8 mouse cellular contexts compared by ENCODE assay signal in genomic region chr4:32239749-32240131, GRCm38 (mm10). TPM values are rescaled to one million over a fixed set of nuclear protein-coding genes. Genes with fewer than 3 reads are reported as not detected.
A peak's percentile ranks its signal among the peaks of the same experiment; 100 is the strongest.
DNase-seq lines count a peak whose midpoint lies in the region; ATAC-seq and TF ChIP-seq lines count a peak whose summit lies in the region.

No protein-coding gene starts in this region.

- H3K4me2 ChIP-seq in embryonic facial prominence, embryonic 15.5 days (replicated peaks), result peak overlapping the region; percentile 94
- peak overlapping the region; percentile 98 for H3K4me2 ChIP-seq in heart, postnatal 0 days (ENCODE audit: low read depth, low read length)

- H3K4me3 ChIP-seq in embryonic facial prominence, embryonic 15.5 days (replicated peaks), result peak overlapping the region; percentile 89
- peak overlapping the region; percentile 96 for H3K4me3 ChIP-seq in heart, postnatal 0 days (ENCODE audit: low read depth, low read length)

- peak; percentile 62 for ATAC-seq in embryonic facial prominence, embryonic 15.5 days (ENCODE audit: insufficient number of reproducible peaks, low FRiP score, low TSS enrichment, low read depth)
- ATAC-seq in heart, postnatal 0 days (ENCODE audit: insufficient read depth, low read depth), result peak; percentile 60

- H3K27me3 ChIP-seq in embryonic facial prominence, embryonic 15.5 days, result no peaks in the 10 kb centered on the region
- no peaks in the 10 kb centered on the region for H3K27me3 ChIP-seq in heart, postnatal 0 days (ENCODE audit: control insufficient read depth, insufficient read depth, low read length)

- DNase-seq in B cell, adult 2 months, result peak; percentile 87 to 88
- DNase-seq in R1 (ENCODE audit: low read depth, low spot score), result peak; percentile 47
- DNase-seq in heart, postnatal 0 days (ENCODE audit: low spot score), result peak; percentile 72
- DNase-seq in kidney, postnatal 36 days, result peak; percentile 77 to 85
- DNase-seq in lung, postnatal 14 days, result peak; percentile 74
- DNase-seq in ovary, postnatal 14 days (ENCODE audit: low spot score), result peak; percentile 45
- DNase-seq in thymus, postnatal 36 days, result peak; percentile 73 to 79

- peak overlapping the region; percentile 92 for H3K27ac ChIP-seq in embryonic facial prominence, embryonic 15.5 days (replicated peaks)
- peak overlapping the region; percentile 96 for H3K27ac ChIP-seq in heart, postnatal 0 days (ENCODE audit: low read depth)

- H3K4me1 ChIP-seq in embryonic facial prominence, embryonic 15.5 days, result peaks cover 24% of the 10 kb centered on the region
- 0 out of 2 replicates have a peak, but pooled peaks cover 6% of the 10 kb centered on the region for H3K4me1 ChIP-seq in heart, postnatal 0 days (ENCODE audit: control insufficient read depth, insufficient read depth)

- 1% methylated on average over 26 of the region's 26 CpGs for WGBS in embryonic facial prominence, embryonic 15.5 days
- WGBS in heart, postnatal 0 days, result under 1% methylated on average over 26 of the region's 26 CpGs

- H3K9ac ChIP-seq in embryonic facial prominence, embryonic 15.5 days, result peak overlapping the region; percentile 77
- peak overlapping the region; percentile 93 for H3K9ac ChIP-seq in heart, postnatal 0 days (replicated peaks; ENCODE audit: low read depth, low read length)

- peak; percentile 53 for TF ChIP-seq CTCF in heart, postnatal 0 days (IDR thresholded peaks at IDR 0.05; ENCODE audit: low read depth)

- no peak for TF ChIP-seq EP300 in heart, postnatal 0 days (IDR thresholded peaks at IDR 0.05; ENCODE audit: low read depth)

- H3K9me3 ChIP-seq in embryonic facial prominence, embryonic 15.5 days (replicated peaks), result no peaks in the 10 kb centered on the region
- no peaks in the 10 kb centered on the region for H3K9me3 ChIP-seq in heart, postnatal 0 days (replicated peaks; ENCODE audit: control insufficient read depth, low read length)

- H3K36me3 ChIP-seq in embryonic facial prominence, embryonic 15.5 days, result no peaks in the 10 kb centered on the region
- no peaks in the 10 kb centered on the region for H3K36me3 ChIP-seq in heart, postnatal 0 days (replicated peaks; ENCODE audit: control insufficient read depth, insufficient read depth, low read length)

RNA-seq across cellular contexts. Expression of gene Bach2, which starts 1.1 kb away (rescaled TPM):
- polyA plus RNA-seq in embryonic facial prominence, embryonic 15.5 days (2015; fragmentation: Nextera tagmentation; extraction: Ambion mirVana), result 7.2 and 7.9 TPM in 2 replicates
- total RNA-seq in heart, postnatal 0 days (2014; rRNA removed; ENCODE audit: low replicate concordance), result 2.1 and 3.1 TPM in 2 replicates
- 2.1 and 2.4 TPM in 2 replicates for polyA plus RNA-seq in heart, postnatal 0 days (2015; fragmentation: Nextera tagmentation; extraction: Ambion mirVana)

Comparison
In these comparisons a context has a peak if more than half of its experiments do, and no peak if none do; other contexts are left out.
1. Peak in every context shown above with its lines: DNase-seq, ATAC-seq, H3K4me3 ChIP-seq and H3K27ac ChIP-seq.